Mouse (Mus musculus): Measurements from ENCODE around the gene Pptc7.

GRCm38 (mm10) chr5:122342874-122343273 lies 58.7 kb downstream of the Pptc7 start:
- no peak for TF ChIP-seq CTCF (IDR thresholded peaks at IDR 0.05; ENCODE audit: low read depth, low read length)
- no peak for TF ChIP-seq POLR2A (IDR thresholded peaks at IDR 0.05; ENCODE audit: borderline replicate concordance, low read depth, low read length)

Data from bone marrow macrophage, adult 2 months (primary cell).